In genomic region chr11:116418841-116419462, GRCm38 (mm10) we compare ENCODE assay signal across 12 mouse cellular contexts. TPM values are rescaled to one million over a fixed set of nuclear protein-coding genes. Genes with fewer than 3 reads are reported as not detected.
DNase-seq lines count a peak whose midpoint lies in the region; ATAC-seq and TF ChIP-seq lines count a peak whose summit lies in the region.
"Had no signal": no experiment of that assay in that cellular context is flagged by ENCODE, and none has a peak within 500 bp of the region (broad histone marks: within the 10 kb centered on the region; RNA-seq: fewer than 3 reads in every experiment).

No protein-coding gene starts in this region.

- no peak overlapping the region for H3K9ac ChIP-seq in heart, adult 2 months (ENCODE audit: low read depth, low read length)
- H3K9ac ChIP-seq in lung, embryonic 15.5 days, result no peak overlapping the region
- peak overlapping the region; percentile 57 for H3K9ac ChIP-seq in CH12.LX (ENCODE audit: insufficient read depth, low read depth)
- 0 out of 2 replicates have a peak overlapping the region, but pooled peaks have one; percentile 0 for H3K9ac ChIP-seq in limb, embryonic 11.5 days (ENCODE audit: low read length)
- H3K9ac ChIP-seq: hindbrain, embryonic 14.5 days; midbrain, embryonic 15.5 days had no signal

- no peak for TF ChIP-seq POLR2A in heart, adult 2 months (IDR thresholded peaks at IDR 0.05; ENCODE audit: insufficient read depth, low read depth, low read length)
- 0 out of 2 replicates have a peak, but pooled peaks have one; percentile 2 for TF ChIP-seq POLR2A in CH12.LX (IDR thresholded peaks at IDR 0.05; ENCODE audit: low read depth, low read length)

- intact Hi-C loops in heart, adult 2 months (cut with DNase I), result no loop called here

- dilution Hi-C loops in CH12.LX (cut with MboI; ENCODE audit: extremely low pct_ligation_motif_present, extremely low pct_unique_long_range_greater_than_20kb, low sequenced_read_pairs), result no loop called here

- no peak overlapping the region for H3K4me3 ChIP-seq in heart, adult 2 months
- H3K4me3 ChIP-seq in lung, embryonic 15.5 days, result no peak overlapping the region
- no peak overlapping the region for H3K4me3 ChIP-seq in CH12.LX (replicated peaks in 1 of 3; ENCODE audit: low read depth in 2 of 3, low read length in 2 of 3, poor library complexity in 1 of 3)
- no peak overlapping the region for H3K4me3 ChIP-seq in limb, embryonic 11.5 days (ENCODE audit: low read depth, low read length)
- H3K4me3 ChIP-seq: midbrain, embryonic 15.5 days had no signal

- 73% methylated on average over 6 of the region's 6 CpGs for WGBS in heart, adult 2 months
- WGBS in lung, embryonic 15.5 days, result 51% methylated on average over 6 of the region's 6 CpGs
- WGBS in limb, embryonic 11.5 days, result 78% methylated on average over 6 of the region's 6 CpGs

- no peak for ATAC-seq in lung, embryonic 15.5 days (ENCODE audit: borderline replicate concordance, extremely low read depth, low FRiP score, low TSS enrichment)
- ATAC-seq in limb, embryonic 11.5 days (ENCODE audit: insufficient number of reproducible peaks, low FRiP score, low TSS enrichment, low read depth), result no peak
- ATAC-seq: midbrain, embryonic 15.5 days had no signal

- peaks cover 2% of the 10 kb centered on the region for H3K4me1 ChIP-seq in heart, adult 2 months (ENCODE audit: control insufficient read depth, insufficient read depth, low read length)
- peaks cover 13% of the 10 kb centered on the region for H3K4me1 ChIP-seq in lung, embryonic 15.5 days
- peaks cover 54 to 93% of the 10 kb centered on the region in 2 experiments for H3K4me1 ChIP-seq in CH12.LX (ENCODE audit: control insufficient read depth in 1 of 2, insufficient read depth in 2 of 2)
- H3K4me1 ChIP-seq in limb, embryonic 11.5 days (ENCODE audit: control insufficient read depth, insufficient read depth, low read length), result peaks cover 7% of the 10 kb centered on the region
- H3K4me1 ChIP-seq: midbrain, embryonic 15.5 days had no signal

- H3K4me2 ChIP-seq in lung, embryonic 15.5 days, result no peak overlapping the region
- peak overlapping the region; percentile 63 for H3K4me2 ChIP-seq in CH12.LX (ENCODE audit: insufficient read depth, low read depth, poor library complexity, severe bottlenecking)
- no peak overlapping the region for H3K4me2 ChIP-seq in limb, embryonic 11.5 days (ENCODE audit: low read depth, severe bottlenecking)
- H3K4me2 ChIP-seq: hindbrain, embryonic 14.5 days; midbrain, embryonic 15.5 days had no signal

- no peaks in the 10 kb centered on the region for H3K79me2 ChIP-seq in heart, adult 2 months (replicated peaks; ENCODE audit: control insufficient read depth, insufficient read depth, low read length)
- H3K79me2 ChIP-seq in CH12.LX (replicated peaks; ENCODE audit: control insufficient read depth, extremely low read depth, insufficient read depth, poor library complexity, severe bottlenecking), result peaks cover 28% of the 10 kb centered on the region

- no peaks in the 10 kb centered on the region for H3K27me3 ChIP-seq in heart, adult 2 months (ENCODE audit: control insufficient read depth, insufficient read depth, low read length)
- no peaks in the 10 kb centered on the region for H3K27me3 ChIP-seq in lung, embryonic 15.5 days
- no peaks in the 10 kb centered on the region for H3K27me3 ChIP-seq in CH12.LX (replicated peaks)
- H3K27me3 ChIP-seq in limb, embryonic 11.5 days (ENCODE audit: control insufficient read depth, insufficient read depth, low read length), result no peaks in the 10 kb centered on the region
- H3K27me3 ChIP-seq: midbrain, embryonic 15.5 days had no signal

- TF ChIP-seq CTCF in heart, adult 2 months (IDR thresholded peaks at IDR 0.05), result no peak
- TF ChIP-seq CTCF in CH12.LX (conservative IDR thresholded peaks at IDR 0.05 in 1 of 2, IDR thresholded peaks at IDR 0.05 in 1 of 2; ENCODE audit: low read depth in 2 of 2, low read length in 2 of 2), result no peak

- TF ChIP-seq RAD21 in CH12.LX (IDR thresholded peaks at IDR 0.05; ENCODE audit: low read depth, low read length), result peak; percentile 1

- H3K27ac ChIP-seq in heart, adult 2 months, result no peak overlapping the region; the same call in 1 of the 2 replicates
- peak overlapping the region; percentile 50; the same call in 1 of the 2 replicates for H3K27ac ChIP-seq in lung, embryonic 15.5 days
- H3K27ac ChIP-seq in CH12.LX (ENCODE audit: insufficient read depth, low read depth), result peak overlapping the region; percentile 99
- peak overlapping the region; percentile 76 for H3K27ac ChIP-seq in limb, embryonic 11.5 days (replicated peaks; ENCODE audit: low read depth, low read length)
- H3K27ac ChIP-seq: hindbrain, embryonic 14.5 days; midbrain, embryonic 15.5 days had no signal

- H3K36me3 ChIP-seq in heart, adult 2 months (ENCODE audit: control insufficient read depth, insufficient read depth, low read length), result no peaks in the 10 kb centered on the region
- H3K36me3 ChIP-seq in lung, embryonic 15.5 days, result no peaks in the 10 kb centered on the region
- H3K36me3 ChIP-seq in CH12.LX (replicated peaks in 1 of 2; ENCODE audit: control insufficient read depth in 1 of 2, insufficient read depth in 1 of 2, low read length in 1 of 2), result peaks cover 0 to 3% of the 10 kb centered on the region in 2 experiments
- H3K36me3 ChIP-seq in limb, embryonic 11.5 days (ENCODE audit: control insufficient read depth, insufficient read depth, low read length), result no peaks in the 10 kb centered on the region
- H3K36me3 ChIP-seq: midbrain, embryonic 15.5 days had no signal

- TF ChIP-seq EP300 in heart, adult 2 months (IDR thresholded peaks at IDR 0.05; ENCODE audit: insufficient read depth, low read depth, low read length), result no peak
- peak; percentile 85 for TF ChIP-seq EP300 in CH12.LX (IDR thresholded peaks at IDR 0.05; ENCODE audit: low read length)

- in situ Hi-C loops in CH12.LX (cut with MboI; ENCODE audit: low pct_ligation_motif_present, low pct_unique_long_range_greater_than_20kb, low sequenced_read_pairs), result loop anchor here (25.0 kb wide), 1 partner anchor 782 kb away; the partner anchor contains the start of gene Slc25a19

- peak; percentile 92 for DNase-seq in heart, adult 11 months
- no peak for DNase-seq in heart, adult 2 months
- no peak for DNase-seq in lung, postnatal 14 days
- DNase-seq in CH12.LX (ENCODE audit: extremely low read depth), result peak; percentile 89
- no peak for DNase-seq in limb, embryonic 11.5 days (ENCODE audit: low spot score)
- no peak for DNase-seq in adrenal gland, postnatal 10 days
- DNase-seq in right cerebral cortex, postnatal 10 days (ENCODE audit: low spot score in 2 of 2), result no peak
- DNase-seq: cerebellum, adult 8-10 months had no signal

- H3K9me3 ChIP-seq in lung, embryonic 15.5 days, result no peaks in the 10 kb centered on the region
- H3K9me3 ChIP-seq in CH12.LX (replicated peaks; ENCODE audit: low read length), result no peaks in the 10 kb centered on the region
- no peaks in the 10 kb centered on the region for H3K9me3 ChIP-seq in limb, embryonic 11.5 days (ENCODE audit: control insufficient read depth, low read length)
- H3K9me3 ChIP-seq: midbrain, embryonic 15.5 days had no signal

TF ChIP-seq in CH12.LX, 34 proteins besides CTCF, POLR2A, EP300 and RAD21 (continues in another document):
- TF ChIP-seq IRF4 (IDR thresholded peaks at IDR 0.05; ENCODE audit: low read depth, low read length) (peak; percentile 91), TBP (conservative IDR thresholded peaks at IDR 0.05; ENCODE audit: low read depth, low read length) (no peak), ZC3H11A (IDR thresholded peaks at IDR 0.05; ENCODE audit: low read depth, low read length) (no peak), GABPA (IDR thresholded peaks at IDR 0.05; ENCODE audit: insufficient replicate concordance, low read depth, low read length) (no peak), MAFK (IDR thresholded peaks at IDR 0.05; ENCODE audit: insufficient replicate concordance, low read length) (peak; percentile 81), JUND (conservative IDR thresholded peaks at IDR 0.05; ENCODE audit: low read depth, low read length) (peak; percentile 19; the same call in 1 of the 2 replicates), ZNF384 (IDR thresholded peaks at IDR 0.05; ENCODE audit: low read depth, low read length) (peak; percentile 76), ZMIZ1 (IDR thresholded peaks at IDR 0.05; ENCODE audit: low read depth, low read length) (no peak; the same call in 1 of the 2 replicates), KAT2A (IDR thresholded peaks at IDR 0.05; ENCODE audit: insufficient replicate concordance, low read length) (0 out of 2 replicates have a peak, but pooled peaks have one; percentile 49), CHD1 (IDR thresholded peaks at IDR 0.05; ENCODE audit: low read depth, low read length) (no peak), CHD2 (IDR thresholded peaks at IDR 0.05; ENCODE audit: low read length) (peak; percentile 78), HCFC1 (IDR thresholded peaks at IDR 0.05; ENCODE audit: low read depth, low read length) (peak; percentile 44)

RNA-seq across cellular contexts. Expression of gene Rnf157, which starts 6.1 kb away (rescaled TPM):
- total RNA-seq in heart, adult 2 months (2021), result 1 to 10 TPM; 6.0 to 7.2 TPM
- polyA plus RNA-seq in heart, adult 2 months (2012; rRNA removed), result 3.0 and 5.7 TPM in 2 replicates
- 11.1 and 11.4 TPM in 2 replicates for polyA plus RNA-seq in lung, embryonic 15.5 days (2015; fragmentation: Nextera tagmentation; extraction: Ambion mirVana)
- 17.2 and 39.3 TPM in 2 replicates for total RNA-seq in CH12.LX (2012; rRNA removed)
- total RNA-seq in CH12.LX (2014; rRNA removed), result 7.2 and 8.7 TPM in 2 replicates
- polyA plus RNA-seq in CH12.LX (2012; ENCODE audit: insufficient read length, low read depth), result 8.7 and 10.9 TPM in 2 replicates
- polyA plus RNA-seq in limb, embryonic 11.5 days (2014; fragmentation: Nextera tagmentation; extraction: Ambion mirVana), result 20.8 and 23.2 TPM in 2 replicates
- total RNA-seq in adrenal gland, postnatal 10 days (2021), result 10 to 100 TPM; 11.2 to 16.5 TPM

RNA-seq across cellular contexts. Expression of gene Ubald2, which starts 14.9 kb away (rescaled TPM):
- 10 to 100 TPM; 29.2 to 34.1 TPM for total RNA-seq in heart, adult 2 months (2021)
- polyA plus RNA-seq in heart, adult 2 months (2012; rRNA removed), result 45.5 and 80.1 TPM in 2 replicates
- polyA plus RNA-seq in lung, embryonic 15.5 days (2015; fragmentation: Nextera tagmentation; extraction: Ambion mirVana), result 37.2 and 41.7 TPM in 2 replicates
- 321 and 436 TPM in 2 replicates for total RNA-seq in CH12.LX (2012; rRNA removed)
- total RNA-seq in CH12.LX (2014; rRNA removed), result 291 and 336 TPM in 2 replicates
- polyA plus RNA-seq in CH12.LX (2012; ENCODE audit: insufficient read length, low read depth), result 222 and 228 TPM in 2 replicates
- 82.3 and 85.4 TPM in 2 replicates for polyA plus RNA-seq in limb, embryonic 11.5 days (2014; fragmentation: Nextera tagmentation; extraction: Ambion mirVana)
- total RNA-seq in adrenal gland, postnatal 10 days (2021), result 10 to 100 TPM; 47.9 to 51.1 TPM

RNA-seq across cellular contexts. Expression of gene Qrich2, which starts 47.1 kb away (rescaled TPM):
- not detected for total RNA-seq in heart, adult 2 months (2021)
- 0.18 and 0.23 TPM in 2 replicates for polyA plus RNA-seq in heart, adult 2 months (2012; rRNA removed)
- 0.08 TPM in 1 of 2 replicates, not detected in the other for polyA plus RNA-seq in lung, embryonic 15.5 days (2015; fragmentation: Nextera tagmentation; extraction: Ambion mirVana)
- 0.13 and 0.38 TPM in 2 replicates for total RNA-seq in CH12.LX (2012; rRNA removed)
- total RNA-seq in CH12.LX (2014; rRNA removed), result 0.23 and 0.32 TPM in 2 replicates
- polyA plus RNA-seq in CH12.LX (2012; ENCODE audit: insufficient read length, low read depth), result 0.29 and 0.37 TPM in 2 replicates
- polyA plus RNA-seq in limb, embryonic 11.5 days (2014; fragmentation: Nextera tagmentation; extraction: Ambion mirVana), result 0.20 and 0.37 TPM in 2 replicates
- not detected for total RNA-seq in adrenal gland, postnatal 10 days (2021)
- total RNA-seq: left cerebral cortex, postnatal 25 days had no signal
- polyA plus RNA-seq: hindbrain, embryonic 14.5 days; midbrain, embryonic 15.5 days had no signal

Comparison
In these comparisons a context has a peak if more than half of its experiments do, and no peak if none do; other contexts are left out.
1. DNase-seq: peak in heart, adult 11 months (single experiment) and CH12.LX (single experiment); none in heart, adult 2 months (0 of 2), lung, postnatal 14 days (single experiment), limb, embryonic 11.5 days (single experiment), adrenal gland, postnatal 10 days (single experiment) and right cerebral cortex, postnatal 10 days (0 of 2).
2. H3K9ac ChIP-seq: peak in CH12.LX (single experiment) and limb, embryonic 11.5 days (single experiment); none in heart, adult 2 months (single experiment) and lung, embryonic 15.5 days (single experiment).